Mouse (Mus musculus) G1E (cell line): ENCODE measurements around the gene Polr2f.

Experiments used
- CTCF ChIP-seq: IDR thresholded peaks from 2 replicates; pipeline ENCODE4 v1.5.1; 2012; ENCODE audit warnings: low read depth, low read length, inconsistent platforms, mixed read lengths
- POLR2AphosphoS5 ChIP-seq: IDR thresholded peaks from 2 replicates; pipeline ENCODE4 v1.6.1; 2012; ENCODE audit warnings: low read depth, low read length, inconsistent platforms; ENCODE audit not compliant: insufficient replicate concordance

DNA sequence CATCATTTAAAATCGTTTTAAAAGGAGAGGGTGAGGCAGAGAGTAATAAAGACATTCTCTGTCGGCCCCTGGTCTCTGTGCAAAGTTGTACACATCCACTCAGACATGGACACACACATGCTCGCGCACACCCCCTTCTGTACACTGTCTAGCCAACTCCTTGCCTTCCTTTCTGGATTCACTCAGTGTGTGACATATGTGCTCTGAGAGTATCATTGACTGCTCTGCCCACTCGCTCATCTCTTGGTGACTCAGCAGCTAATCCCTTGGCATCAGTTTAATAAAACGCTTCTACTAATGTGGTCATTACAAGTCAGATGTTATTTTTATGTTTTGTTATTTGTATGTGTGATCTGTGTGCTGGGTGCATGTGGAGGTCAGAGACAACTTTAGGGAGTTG, 48.5 kb upstream of the Polr2f start:
- TF ChIP-seq CTCF (no peak), POLR2AphosphoS5 (no peak)
